Mouse (Mus musculus) adrenal gland, postnatal 4 days (tissue): Measurements from ENCODE around the gene Sh3pxd2a. TPM values are rescaled to one million over a fixed set of nuclear protein-coding genes. Genes with fewer than 3 reads are reported as not detected.

ENCODE experiments used
- DNase-seq, 2 experiments: peaks; one replicate each; pipeline ENCODE4 v3.0.0; 2021 to 2022; ENCODE audit warnings: low spot score in 2 of 2, mixed read lengths in 2 of 2
- total RNA-seq, 2 experiments: library from RNA; stranded (reverse); gene quantifications; 2 replicates each; pipeline ENCODE4 v1.2.3; 2021

Sh3pxd2a gene
- total RNA-seq, 2 experiments from 2014 or later: 81.7 to 88.7 TPM

DNA sequence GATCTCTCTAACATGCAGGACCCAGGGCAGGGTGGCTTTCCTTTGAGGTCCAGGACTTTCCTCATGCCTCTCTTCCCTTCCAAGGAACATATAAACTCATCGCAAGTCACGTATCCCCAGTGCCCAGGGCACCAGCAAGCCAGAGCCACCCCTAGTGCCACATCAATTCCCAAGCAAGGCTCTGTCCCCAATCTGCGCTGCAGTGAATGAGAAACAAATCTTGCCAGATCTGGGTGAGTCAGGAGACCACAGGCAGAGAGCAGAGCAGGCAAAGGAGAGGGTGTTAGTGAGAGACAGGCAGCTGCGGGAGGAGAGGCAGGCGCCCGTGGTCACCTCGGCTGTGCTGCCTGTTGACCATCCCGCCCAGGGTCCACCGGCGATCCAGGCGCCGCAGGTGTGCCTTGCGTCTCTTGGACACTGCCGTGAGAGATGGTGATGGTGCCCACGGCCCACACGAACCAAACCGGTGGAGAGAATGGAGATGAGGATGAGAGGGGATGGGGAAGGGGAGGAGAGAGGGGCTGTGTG lies 181.4 kb downstream of the Sh3pxd2a start:
- no peak for DNase-seq

DNA sequence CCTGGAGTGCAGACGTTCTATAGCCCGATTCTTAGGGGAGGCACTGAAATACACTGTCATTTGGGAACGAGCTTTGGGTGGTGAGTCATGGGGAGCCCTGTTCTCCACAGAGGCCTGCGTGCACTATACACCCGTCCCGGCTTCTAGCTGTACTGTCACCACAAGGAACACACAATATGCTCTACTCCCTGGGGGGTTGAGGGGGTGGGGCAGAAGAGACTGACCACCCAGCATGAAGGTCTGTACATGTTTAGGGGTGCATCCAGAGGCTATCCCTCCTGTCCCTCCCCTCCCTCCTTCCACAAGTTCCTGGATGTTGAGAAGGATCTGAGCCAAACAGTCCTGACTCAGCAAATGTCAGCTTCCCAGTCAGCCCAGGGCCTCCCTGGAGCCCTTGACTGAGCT lies 182.1 kb downstream of the Sh3pxd2a start:
- DNase-seq: no peak

DNA sequence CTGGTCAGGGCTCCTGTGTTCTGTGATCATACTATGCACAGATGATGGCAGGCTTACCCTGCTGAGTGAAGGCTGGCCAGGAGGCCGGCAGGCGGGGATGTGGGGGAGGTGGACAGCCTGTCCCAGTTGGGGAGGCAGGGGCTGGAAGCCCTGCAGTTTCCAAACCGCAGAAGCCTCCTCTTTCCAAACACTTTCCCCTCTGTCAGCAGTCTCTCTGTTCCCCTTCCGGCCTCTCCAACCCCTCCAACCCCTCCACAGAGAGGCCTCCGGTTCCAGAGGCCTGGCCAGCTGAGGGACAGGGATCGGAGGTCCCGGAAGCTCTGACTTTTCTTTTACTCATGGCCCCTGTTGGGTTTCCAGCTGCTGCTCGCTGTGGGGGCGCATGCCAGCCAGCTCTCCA lies 183.3 kb downstream of the Sh3pxd2a start:
- DNase-seq: no peak

DNA sequence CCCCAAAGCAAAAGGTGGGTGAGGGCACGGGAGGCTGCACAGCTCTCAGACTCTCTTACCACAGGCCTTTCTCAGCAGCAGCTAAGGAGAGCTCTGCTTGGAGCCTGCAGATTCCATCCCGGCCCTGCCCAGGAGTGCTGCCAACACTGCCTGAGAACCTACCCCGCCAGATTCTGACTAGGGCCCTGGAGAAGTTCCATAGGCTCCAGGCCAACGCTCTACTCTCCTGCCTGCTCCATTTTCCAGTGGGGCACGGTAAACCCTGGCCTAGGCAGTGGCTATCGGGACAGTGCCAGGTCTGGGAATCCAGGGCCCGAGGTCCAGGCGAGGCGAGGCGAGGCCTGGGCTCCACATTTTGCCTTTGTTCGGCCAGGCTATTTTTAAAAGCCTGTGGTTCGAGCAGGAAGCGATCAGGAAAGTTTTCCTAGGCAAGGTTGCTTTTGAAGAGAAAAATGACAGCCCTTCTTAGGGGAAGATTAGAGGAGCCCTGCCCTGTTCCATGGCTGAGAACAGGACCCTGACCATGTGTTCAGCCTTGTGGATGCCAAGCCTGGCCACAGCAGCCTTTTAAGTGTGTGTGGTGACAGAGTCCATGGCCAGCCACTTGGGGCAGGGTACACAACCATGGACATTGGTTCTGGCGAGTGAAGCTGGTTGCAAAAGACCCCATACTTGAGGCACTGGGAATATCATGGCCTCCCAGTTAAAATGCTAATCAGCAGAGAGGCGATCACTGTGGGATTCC lies 184.2 kb downstream of the Sh3pxd2a start:
- no peak for DNase-seq

DNA sequence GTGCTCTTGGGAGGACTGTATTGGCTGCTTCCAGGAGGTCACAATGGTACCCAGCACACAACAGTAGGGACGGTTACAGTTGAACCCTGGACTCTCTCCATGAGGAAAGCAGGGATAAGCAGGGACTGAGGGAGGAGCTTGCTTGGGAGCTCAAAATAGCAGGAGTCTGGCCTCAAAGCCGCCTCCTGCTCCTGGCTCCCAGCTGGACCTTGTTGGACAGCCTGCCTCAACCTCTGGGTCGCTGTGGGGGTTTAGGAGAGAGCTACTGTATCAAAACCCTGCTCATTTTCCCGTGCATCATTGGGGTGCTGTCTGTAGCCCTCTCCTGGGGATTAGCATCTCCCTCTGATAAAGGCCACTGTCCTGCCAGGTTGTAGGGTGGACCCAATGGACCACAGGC lies 184.8 kb downstream of the Sh3pxd2a start:
- no peak for DNase-seq

DNA sequence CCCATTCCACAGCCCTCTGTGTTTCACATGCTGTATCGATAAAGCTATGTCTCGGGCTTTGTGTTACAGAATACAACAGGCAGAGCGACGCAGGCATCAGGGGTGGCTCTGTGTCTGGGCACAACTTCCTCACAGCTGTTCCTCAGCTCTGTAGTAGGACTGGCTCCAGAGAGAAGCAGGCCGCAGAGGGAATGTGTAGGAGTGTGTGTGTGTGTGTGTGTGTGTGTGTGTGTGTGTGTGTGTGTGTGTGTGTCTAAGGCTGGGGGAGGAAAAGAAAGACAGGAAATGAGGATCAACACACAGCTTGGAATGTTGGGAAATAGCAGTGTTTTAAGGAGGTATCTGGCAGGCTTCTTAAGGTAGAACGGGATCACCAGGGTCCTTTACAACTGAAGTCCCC lies 187.5 kb downstream of the Sh3pxd2a start:
- no peak for DNase-seq

DNA sequence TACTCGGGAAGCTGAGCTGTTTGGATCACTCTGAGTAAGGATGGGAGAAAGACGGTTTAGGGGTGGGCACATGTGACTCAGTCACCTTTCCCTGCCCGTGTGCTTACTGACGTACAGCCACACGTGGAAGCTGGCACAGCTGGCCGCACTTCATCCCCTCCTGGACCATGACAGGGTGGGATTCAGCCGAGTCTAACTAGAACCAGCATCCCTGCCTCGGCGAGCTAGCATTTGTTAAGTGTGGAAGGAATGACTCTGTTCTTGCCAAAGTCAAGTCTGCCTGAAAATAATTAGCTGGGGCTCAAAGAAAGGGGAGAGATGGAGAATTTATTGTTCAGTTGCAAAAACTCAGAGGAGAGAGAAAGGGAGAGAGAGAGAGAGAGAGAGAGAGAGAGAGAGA lies 193.7 kb downstream of the Sh3pxd2a start:
- DNase-seq: no peak

DNA sequence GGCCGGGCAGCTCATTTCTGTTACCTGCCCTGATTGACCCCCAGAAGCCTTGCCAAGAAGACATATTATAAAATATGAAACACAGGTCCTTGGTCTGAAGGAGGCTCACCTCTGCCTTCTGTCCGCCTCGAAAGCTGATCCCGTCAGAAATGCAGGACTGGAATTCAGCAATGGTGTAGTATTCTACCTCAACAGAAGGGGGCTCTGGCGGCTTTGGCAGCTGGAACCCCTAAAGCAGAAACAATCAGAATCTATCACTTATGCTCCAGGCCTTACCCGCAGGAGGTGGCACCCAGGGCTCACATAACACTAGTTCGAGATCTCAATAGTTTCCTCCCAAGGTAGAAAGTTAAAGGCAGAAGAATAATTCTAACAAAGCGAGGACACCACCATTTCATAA lies 194.5 kb downstream of the Sh3pxd2a start:
- DNase-seq: no peak

DNA sequence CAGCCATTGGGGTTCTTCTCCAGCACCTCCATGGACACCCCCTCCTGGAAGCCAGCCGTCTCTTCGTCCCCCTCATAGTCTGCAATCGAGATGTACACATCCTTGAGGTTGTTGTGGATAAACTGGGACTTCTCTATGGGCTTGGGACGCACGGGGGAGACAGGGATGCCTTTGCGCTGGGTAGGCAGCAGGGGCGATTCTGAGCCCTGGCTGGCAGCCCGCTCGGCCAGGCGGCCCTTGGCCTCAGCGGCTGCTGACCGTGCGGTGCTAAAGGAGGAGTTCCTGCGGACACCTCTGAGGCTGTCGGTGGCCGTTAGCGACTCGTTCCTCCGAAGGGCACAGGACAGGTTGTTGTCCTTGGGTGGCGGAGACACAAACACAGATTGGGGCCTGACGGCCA lies 197.1 kb downstream of the Sh3pxd2a start:
- no peak for DNase-seq

DNA sequence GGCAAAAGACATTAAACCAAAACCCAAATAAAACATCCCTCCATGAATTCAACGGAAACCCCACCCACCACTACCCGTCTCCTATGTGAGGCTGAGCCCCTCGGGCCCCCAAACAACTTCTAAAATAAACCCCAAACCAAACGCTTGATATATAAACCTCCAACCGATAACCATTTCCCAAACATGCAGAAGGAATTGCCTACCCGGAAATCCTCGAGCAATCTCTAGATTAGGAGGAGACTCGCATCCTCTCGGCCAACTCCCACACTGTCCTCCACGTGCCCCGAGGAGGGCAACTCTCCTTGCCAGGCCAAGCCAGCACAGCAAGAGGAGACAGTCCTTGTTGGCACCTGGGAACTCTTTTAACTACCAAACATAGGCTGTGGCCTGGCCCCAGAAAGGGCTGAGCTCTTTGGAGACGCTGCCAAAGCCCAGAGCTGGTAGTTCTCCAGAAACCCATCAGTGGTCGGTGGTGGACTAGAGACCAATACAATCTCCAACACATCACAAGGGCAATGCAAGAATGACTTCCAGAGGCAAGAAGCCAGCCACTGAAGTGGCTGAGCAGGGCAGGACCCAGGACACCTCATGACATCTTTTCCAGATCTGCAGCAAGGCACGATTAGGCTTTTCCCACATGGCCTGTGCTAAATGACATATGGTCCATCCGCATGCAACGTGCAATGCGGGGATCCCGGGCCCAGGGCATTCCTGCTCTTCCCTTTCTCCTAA lies 198.0 kb downstream of the Sh3pxd2a start:
- no peak for DNase-seq

DNA sequence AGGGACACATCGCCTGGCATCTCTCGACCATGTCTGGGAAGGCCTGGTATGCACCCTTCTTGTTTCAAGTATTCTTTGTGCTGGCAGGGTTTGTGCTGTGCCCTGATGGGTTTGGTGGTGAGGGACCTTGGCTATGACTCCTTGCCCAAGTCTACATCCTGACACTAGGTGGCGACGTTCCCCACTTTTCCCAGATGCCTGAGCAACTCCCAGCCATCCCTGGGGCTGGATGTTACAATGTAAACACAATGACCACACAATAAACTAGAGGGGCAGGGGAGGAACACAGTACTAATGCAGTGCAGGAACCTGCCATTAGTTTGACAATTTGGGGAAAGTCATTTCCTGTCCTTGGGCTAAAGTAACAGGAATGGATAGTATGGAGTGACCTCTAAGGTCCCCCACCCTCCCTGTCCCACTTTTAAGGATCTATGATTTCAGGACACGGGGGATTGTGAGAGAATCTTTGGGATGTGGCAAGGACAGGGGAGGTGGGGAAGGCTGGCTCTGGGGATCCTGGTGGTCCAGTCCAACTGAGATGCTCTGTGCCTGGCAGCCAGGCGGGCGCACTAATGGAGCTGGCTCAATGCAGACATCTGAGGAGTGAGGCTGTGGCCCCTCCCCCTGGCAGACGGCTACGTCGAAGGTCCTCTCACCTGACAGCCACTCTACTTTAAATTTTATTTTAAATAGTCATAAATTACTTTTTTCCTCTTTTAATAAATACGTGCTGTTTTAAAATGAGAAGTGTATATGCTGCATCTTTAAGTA lies 199.7 kb downstream of the Sh3pxd2a start:
- peak in 1 of 2 experiments; percentile 53 for DNase-seq

DNA sequence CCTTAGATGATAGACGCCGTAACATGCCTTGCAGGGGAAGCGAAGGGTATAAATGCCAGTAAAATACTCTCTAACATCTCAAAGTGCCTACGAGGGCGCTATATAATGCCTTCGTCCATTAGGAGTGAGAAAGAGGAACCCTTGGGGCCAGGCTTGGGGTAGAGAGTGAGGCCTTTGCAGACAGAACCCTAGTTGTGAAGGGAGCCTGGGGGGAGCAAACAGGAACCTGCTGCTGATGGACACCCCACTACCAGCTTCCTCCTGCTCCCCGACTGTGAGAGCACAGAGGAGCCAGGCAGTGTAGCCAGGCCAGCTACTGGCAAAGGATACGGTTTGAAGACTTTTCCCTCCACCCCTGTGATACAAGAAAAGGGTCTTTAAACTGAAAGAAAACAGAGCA lies 200.6 kb downstream of the Sh3pxd2a start:
- DNase-seq: no peak

DNA sequence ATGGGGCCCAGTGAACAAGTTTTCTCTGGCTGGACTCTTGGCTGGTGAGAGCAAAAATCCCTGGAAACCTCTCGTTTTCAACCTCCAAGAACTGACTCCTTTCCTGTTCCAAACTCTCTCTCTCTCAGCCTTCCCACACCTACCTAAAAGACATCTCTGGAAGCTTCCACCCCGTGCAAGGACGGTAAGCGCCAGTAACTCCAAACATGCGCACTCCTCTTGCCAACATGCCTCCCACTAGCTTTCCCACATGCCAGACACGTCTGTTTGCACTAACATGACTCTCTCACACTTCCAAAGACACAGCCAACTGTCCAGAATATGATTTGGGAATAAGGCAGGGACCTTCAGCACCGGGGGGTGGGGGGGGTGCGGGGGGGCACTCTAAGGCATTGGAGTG lies 203.0 kb downstream of the Sh3pxd2a start:
- no peak for DNase-seq

DNA sequence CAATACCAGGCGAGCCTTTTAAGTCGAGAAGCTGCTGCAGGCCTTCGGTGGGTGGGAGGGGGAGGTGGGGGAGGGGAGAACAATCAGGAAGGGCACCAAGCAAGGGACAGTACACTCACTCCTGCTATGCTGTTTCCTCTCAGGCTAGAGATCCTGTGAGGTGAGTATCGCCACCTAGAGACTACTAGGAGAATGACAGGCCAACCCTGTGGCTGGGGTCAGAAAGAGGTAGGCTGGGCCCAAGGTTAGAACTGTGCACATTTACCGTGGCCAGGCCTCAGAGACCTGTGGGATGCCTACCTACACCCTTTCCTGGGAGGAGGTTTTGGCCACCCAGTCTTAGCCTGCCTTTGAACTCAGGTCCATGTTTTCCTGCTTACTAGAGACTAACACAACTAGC lies 204.6 kb downstream of the Sh3pxd2a start:
- DNase-seq: no peak

DNA sequence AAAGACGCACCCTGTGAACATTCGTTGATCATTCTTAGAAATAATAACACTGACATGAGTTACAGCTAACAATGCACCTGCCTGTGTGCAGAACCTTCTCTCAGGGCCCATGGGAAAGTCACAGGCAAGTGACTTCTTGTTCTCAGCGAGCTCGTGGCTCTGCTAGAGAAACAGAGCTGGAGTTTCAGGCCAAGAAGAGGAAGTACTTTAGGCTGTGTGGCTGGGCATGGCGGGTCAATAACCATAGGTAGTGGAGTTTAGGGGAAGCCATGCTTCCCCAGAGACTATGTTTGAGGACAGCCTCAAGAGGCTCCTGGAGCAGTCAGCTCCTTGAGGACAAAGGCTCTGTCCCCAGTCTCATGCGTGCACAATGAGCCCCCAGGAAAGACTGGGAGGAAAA lies 208.3 kb downstream of the Sh3pxd2a start:
- DNase-seq: no peak

DNA sequence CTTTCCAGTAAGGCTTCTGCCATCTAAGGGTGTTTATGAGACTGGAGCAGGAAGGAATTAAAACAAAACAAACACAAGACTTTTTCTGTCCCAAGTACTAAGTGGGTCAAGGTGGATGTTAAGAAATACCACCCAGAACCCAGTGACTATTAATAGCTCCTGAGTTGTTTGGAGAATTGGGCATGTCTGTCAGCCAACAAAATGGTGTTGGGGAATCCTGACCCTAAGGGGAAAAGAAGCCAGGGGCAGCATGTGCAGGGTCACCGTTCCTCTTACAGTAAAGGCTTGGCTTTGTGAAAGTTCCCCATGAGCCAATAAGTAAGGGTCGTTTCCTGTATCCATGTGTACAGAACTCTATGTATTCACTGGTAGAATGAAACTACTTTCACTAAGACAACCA lies 209.2 kb downstream of the Sh3pxd2a start:
- no peak for DNase-seq

DNA sequence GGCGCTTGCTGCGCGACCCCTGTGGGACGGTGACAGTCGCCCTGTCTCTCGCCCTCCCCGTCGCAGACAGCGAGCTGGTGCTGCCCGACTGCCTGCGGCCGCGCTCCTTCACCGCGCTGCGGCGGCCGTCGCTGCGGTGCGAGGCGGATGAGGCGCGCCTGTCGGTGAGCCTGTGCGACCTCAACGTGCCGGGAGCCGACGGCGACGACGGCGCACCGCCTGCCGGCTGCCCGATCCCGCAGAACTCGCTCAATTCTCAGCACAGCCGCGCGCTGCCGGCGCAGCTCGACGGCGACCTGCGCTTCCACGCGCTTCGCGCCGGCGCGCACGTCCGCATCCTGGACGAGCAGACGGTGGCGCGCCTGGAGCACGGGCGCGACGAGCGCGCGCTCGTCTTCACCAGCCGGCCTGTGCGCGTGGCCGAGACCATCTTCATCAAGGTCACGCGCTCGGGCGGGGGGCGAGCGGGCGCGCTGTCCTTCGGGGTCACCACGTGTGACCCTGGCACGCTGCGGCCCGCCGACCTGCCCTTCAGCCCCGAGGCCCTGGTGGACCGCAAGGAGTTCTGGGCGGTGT lies 211.1 kb downstream of the Sh3pxd2a start:
- no peak for DNase-seq

DNA sequence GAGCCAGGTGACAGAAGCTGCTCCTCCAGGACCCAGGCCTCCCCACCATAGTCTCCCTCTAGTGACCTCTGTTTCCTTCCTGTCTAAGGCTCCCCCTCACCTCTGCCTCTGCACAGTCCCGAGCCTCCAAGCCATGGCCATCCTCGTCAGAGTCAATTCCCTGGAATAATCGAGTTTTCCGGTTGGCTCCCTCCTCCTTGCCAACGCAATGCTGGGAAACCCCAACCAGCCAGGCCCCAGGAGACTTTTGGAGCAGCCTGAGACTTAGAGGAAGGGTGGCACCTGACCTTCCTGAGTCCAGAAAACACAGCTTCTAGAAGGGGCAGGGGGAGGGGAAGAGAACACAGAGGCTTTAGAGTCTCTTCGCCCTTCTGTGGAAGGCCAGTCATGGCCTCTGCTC lies 213.3 kb downstream of the Sh3pxd2a start:
- no peak for DNase-seq

DNA sequence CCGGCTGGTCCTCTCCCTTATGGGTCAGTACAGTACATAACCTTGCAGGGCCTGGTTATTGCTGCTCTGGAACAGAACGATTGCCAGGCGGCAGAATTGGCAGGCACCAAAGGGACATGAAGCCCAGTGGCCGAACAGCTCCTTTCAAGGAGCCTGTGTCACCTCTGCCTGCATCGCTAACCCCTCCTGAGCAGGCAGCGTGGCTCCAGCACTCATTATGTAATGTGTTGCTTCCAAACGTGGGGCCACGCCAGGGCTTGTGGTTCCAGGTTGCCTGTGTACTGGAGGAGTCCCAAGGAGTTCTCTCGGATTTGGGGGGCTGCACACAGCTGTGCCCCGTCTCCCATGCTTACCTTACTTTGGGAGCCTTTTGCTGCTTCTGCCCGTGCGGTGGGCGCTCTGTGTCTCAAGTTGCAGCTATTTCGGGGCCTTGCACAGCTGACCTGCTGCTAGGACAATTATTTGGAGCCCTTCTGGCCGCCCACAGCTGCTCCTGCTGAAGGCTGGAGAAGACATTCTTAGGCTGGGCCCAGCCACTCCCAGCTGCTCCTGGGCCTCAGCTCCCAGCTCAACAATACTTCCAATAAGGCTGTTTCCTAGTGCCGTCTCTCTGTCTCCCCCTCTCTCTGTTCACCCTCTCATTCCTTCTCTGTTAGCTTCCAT lies 215.2 kb downstream of the Sh3pxd2a start:
- no peak for DNase-seq

DNA sequence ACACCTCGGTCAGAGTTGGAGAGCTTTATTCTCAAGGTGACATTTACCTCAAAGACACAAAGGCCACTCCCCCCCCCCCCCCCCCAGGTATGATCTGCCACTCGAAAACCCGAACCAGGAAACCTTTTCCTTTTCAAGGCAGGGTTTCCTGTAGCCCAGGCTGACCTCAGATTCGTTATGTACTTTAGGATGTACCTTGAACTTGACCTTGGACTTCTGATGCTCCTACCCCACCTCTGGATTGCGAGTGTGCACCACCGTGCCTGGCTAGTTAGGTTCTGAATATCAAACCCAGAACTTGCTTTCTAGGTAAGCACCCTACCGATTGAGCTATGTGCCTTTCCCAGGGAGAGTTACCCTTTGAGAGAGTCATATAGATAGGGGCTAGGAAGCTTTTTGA lies 215.9 kb downstream of the Sh3pxd2a start:
- no peak for DNase-seq

DNA sequence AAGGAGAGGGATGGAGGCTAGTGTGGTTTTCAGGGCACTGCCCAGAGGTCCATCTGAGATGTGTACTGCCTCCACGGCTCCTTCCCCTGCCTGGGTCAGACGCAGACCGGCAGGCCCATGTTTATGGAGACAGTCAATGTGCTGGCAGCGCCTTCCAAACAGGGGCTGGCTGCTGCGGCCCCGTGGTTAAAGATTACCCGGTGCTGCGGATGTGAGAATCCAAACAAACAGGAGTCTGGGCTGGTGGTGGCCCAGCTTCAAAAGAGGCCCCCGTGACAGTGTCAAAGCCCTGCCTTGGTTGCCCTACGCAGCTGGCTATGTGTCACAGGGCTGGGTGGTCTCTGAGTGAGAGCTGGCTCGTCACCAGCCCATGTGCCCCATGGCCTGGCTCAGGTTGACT lies 216.4 kb downstream of the Sh3pxd2a start:
- no peak for DNase-seq
